Mouse (Mus musculus): ENCODE measurements around the gene Olfr1051. TPM values are rescaled to one million over a fixed set of nuclear protein-coding genes. Genes with fewer than 3 reads are reported as not detected.

Olfr1051 gene
- not detected in 2 replicates for polyA plus RNA-seq (2012; rRNA removed)

DNA sequence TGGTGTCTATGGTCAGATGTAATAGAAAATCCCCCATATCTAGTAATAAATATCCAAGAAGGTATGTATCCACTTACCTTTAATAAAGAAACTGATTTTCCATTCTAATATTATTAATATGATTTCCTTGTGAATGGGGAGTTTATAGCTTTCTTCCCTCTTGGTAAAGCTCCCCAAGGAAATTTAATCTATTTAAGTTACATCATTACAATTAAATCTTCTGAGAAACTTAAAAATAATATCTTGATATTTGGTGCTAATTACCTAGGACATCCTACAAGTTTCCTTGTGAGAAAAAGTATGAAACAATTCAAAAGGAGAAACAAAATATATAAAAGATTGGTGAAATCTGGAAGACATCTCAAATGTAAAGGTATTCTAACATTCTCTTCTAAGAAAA, at the start of gene Olfr1051:
Gene Olfr1051 (minus strand): TSS at position 101 of the 400 bp plus-strand sequence.

DNA sequence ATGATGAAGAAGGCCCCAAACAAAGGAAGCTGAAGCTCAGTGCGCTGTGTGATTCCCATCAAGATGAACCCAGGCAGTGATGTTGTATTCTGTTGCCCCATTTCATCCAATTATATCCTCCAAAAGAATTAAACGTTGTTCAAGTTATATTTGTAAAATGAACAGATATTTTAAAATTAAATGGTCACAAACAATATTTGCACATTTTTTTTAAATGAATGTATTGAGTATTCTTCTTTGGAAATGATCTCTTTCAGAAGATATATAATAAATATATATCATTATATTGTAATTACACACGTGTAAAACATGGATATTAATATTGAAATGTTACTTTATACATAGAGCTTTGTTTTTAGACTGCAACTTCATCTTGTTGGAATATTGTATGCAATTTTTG, 36.3 kb upstream of the Olfr1051 start, which contains the start of gene Olfr1053:
Gene Olfr1053 (minus strand): TSS at position 101 of the 400 bp plus-strand sequence.

DNA sequence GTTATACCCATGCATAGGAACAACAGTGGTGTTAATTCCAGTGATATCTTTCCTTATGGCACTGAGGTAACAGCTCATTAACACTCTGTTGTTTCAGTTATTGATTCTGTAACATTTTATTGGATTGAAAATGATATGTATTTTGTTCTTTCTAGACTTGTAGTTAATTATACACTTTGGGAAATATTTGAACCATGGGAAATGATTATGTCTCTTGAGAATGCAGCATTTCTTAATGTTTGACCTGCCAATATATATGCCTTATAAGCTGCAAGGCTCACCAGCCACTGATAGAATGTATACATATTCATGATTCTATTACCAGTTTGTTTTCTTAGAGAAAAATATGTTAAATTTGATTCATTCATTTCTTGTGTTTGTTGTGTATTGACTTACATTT, 13.3 kb upstream of the Olfr1051 start, which contains the start of gene Olfr1052:
Gene Olfr1052 (plus strand): TSS at position 301 of the 400 bp plus-strand sequence.

DNA sequence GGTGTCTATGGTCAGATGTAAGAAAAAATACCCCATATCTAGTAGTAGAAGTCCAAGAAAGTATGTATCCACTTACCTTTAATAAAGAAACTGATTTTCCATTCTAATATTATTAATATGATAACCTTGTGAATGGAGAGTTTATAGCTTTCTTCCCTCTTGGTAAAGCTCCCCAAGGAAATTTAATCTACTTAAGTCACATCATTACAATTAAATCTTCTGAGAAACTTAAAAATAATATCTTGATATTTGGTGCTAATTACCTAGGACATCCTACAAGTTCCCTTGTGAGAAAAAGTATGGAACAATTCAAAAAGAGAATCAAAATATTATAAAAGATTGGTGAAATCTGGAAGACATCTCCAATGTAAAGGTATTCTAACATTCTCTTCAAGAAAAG, 20.7 kb downstream of the Olfr1051 start, which contains the start of gene Olfr1049:
Gene Olfr1049 (minus strand): TSS at position 101 of the 400 bp plus-strand sequence.

DNA sequence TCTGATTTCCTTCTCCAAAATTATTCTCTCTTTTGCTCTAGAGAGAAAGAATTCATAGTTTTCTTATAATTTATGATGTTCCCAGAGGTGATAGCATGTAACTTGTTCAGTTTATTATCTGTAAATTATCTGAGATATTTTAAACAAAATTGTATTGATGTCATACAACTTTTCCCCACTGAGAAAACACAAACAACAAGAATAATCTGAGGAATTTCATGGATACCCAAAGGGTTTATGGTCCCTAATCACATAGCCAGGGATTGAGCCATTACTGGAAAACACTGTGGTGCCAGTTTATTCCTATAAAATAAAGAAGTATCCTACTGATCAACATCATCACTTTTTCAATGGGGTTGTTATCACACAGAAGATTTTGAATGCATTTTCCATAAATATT, 38.7 kb downstream of the Olfr1051 start, which contains the start of gene Olfr1048:
Gene Olfr1048 (minus strand): TSS at position 101 of the 400 bp plus-strand sequence.

DNA sequence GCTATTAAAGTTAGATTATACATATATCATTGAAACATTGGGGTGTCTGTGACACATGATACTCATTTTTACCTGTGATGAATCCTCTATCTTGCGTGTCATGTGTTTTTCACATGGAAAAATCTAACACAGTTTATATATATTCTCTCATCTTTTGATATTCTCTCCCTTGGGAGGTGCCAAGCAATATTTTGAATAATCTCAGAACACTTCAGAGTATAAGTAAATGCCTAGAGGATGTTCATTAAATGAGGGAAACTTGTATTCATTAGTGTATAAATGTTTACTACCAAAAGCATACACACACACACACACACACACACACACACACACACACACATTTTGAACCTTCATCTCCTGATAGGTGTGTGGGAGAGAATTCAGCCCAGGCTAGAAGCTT, 47.6 kb downstream of the Olfr1051 start, which contains the start of gene Olfr1047:
Gene Olfr1047 (minus strand): TSS at position 101 of the 400 bp plus-strand sequence.

Other genes starting within 250 kb of the Olfr1051 start
- 0.94 and 1.0 TPM in 2 replicates for gene Olfr1034, start 233.2 kb downstream of the Olfr1051 start, polyA plus RNA-seq (2012; rRNA removed)
- gene Olfr1036, start 205.1 kb downstream of the Olfr1051 start, polyA plus RNA-seq (2012; rRNA removed) = not detected in 2 replicates
- not detected in 2 replicates for gene Olfr1037, start 191.7 kb downstream of the Olfr1051 start, polyA plus RNA-seq (2012; rRNA removed)
- gene Olfr1039, start 143.2 kb downstream of the Olfr1051 start, polyA plus RNA-seq (2012; rRNA removed) = not detected in 2 replicates
- not detected in 2 replicates for gene Olfr1040, start 132.4 kb downstream of the Olfr1051 start, polyA plus RNA-seq (2012; rRNA removed)
- not detected in 2 replicates for gene Olfr1042, start 117.2 kb downstream of the Olfr1051 start, polyA plus RNA-seq (2012; rRNA removed)
- not detected in 2 replicates for gene Olfr1043, start 111.6 kb downstream of the Olfr1051 start, polyA plus RNA-seq (2012; rRNA removed)
- not detected in 2 replicates for gene Olfr1044, start 101.3 kb downstream of the Olfr1051 start, polyA plus RNA-seq (2012; rRNA removed)
- not detected in 2 replicates for gene Olfr52, start 93.4 kb downstream of the Olfr1051 start, polyA plus RNA-seq (2012; rRNA removed)
- not detected in 2 replicates for gene Olfr1045, start 76.1 kb downstream of the Olfr1051 start, polyA plus RNA-seq (2012; rRNA removed)
- not detected in 2 replicates for gene Olfr1046, start 59.8 kb downstream of the Olfr1051 start, polyA plus RNA-seq (2012; rRNA removed)
- gene Olfr1047, start 47.7 kb downstream of the Olfr1051 start, polyA plus RNA-seq (2012; rRNA removed) = not detected in 2 replicates
- not detected in 2 replicates for gene Olfr1048, start 38.8 kb downstream of the Olfr1051 start, polyA plus RNA-seq (2012; rRNA removed)
- gene Olfr1049, start 20.8 kb downstream of the Olfr1051 start, polyA plus RNA-seq (2012; rRNA removed) = not detected in 2 replicates
- not detected in 2 replicates for gene Olfr1052, start 13.4 kb upstream of the Olfr1051 start, polyA plus RNA-seq (2012; rRNA removed)
- not detected in 2 replicates for gene Olfr1053, start 36.2 kb upstream of the Olfr1051 start, polyA plus RNA-seq (2012; rRNA removed)
- not detected in 2 replicates for gene Olfr1054, start 56.3 kb upstream of the Olfr1051 start, polyA plus RNA-seq (2012; rRNA removed)
- not detected in 2 replicates for gene Olfr1055, start 71.2 kb upstream of the Olfr1051 start, polyA plus RNA-seq (2012; rRNA removed)
- gene Olfr1056, start 83.4 kb upstream of the Olfr1051 start, polyA plus RNA-seq (2012; rRNA removed) = not detected in 2 replicates
- gene Olfr1057, start 99.3 kb upstream of the Olfr1051 start, polyA plus RNA-seq (2012; rRNA removed) = not detected in 2 replicates
- not detected in 2 replicates for gene Olfr1058, start 109.5 kb upstream of the Olfr1051 start, polyA plus RNA-seq (2012; rRNA removed)
- gene Olfr1061, start 135.0 kb upstream of the Olfr1051 start, polyA plus RNA-seq (2012; rRNA removed) = not detected in 2 replicates
- not detected in 2 replicates for gene Olfr1062, start 147.7 kb upstream of the Olfr1051 start, polyA plus RNA-seq (2012; rRNA removed)
- not detected in 2 replicates for gene Olfr1065, start 171.5 kb upstream of the Olfr1051 start, polyA plus RNA-seq (2012; rRNA removed)
- gene Olfr1066, start 177.2 kb upstream of the Olfr1051 start, polyA plus RNA-seq (2012; rRNA removed) = not detected in 2 replicates
- gene Olfr228, start 208.3 kb upstream of the Olfr1051 start, polyA plus RNA-seq (2012; rRNA removed) = not detected in 2 replicates
- not detected in 2 replicates for gene Olfr1076, start 229.4 kb upstream of the Olfr1051 start, polyA plus RNA-seq (2012; rRNA removed)

Data from liver, embryonic 18 days (tissue).